Mouse (Mus musculus) heart, adult 2 months (tissue): ENCODE measurements around the gene Mrpl18. TPM values are rescaled to one million over a fixed set of nuclear protein-coding genes. Genes with fewer than 3 reads are reported as not detected.

Experiments
- DNase-seq, 2 experiments: peaks; one replicate each; pipeline ENCODE4 v3.0.0; 2021
- H3K27ac ChIP-seq: fragments of 200-600 bp; 2 replicates; pipeline ENCODE4 v1.8.1; 2022
- H3K27me3 ChIP-seq: fragments of 200-500 bp; 2 replicates; pipeline ENCODE4 v1.6.1; 2012; ENCODE audit warnings: mild to moderate bottlenecking, low read length, inconsistent platforms, mixed read lengths; ENCODE audit not compliant: control insufficient read depth, insufficient read depth
- H3K36me3 ChIP-seq: fragments of 200-500 bp; 2 replicates; pipeline ENCODE4 v1.6.1; 2012; ENCODE audit warnings: low read length, inconsistent platforms; ENCODE audit not compliant: control insufficient read depth, insufficient read depth
- H3K4me1 ChIP-seq: fragments of 200-500 bp; 2 replicates; pipeline ENCODE4 v1.6.1; 2011; ENCODE audit warnings: low read length; ENCODE audit not compliant: control insufficient read depth, insufficient read depth
- H3K4me3 ChIP-seq: fragments of 200-600 bp; 2 replicates; pipeline ENCODE4 v1.8.1; 2022
- H3K79me2 ChIP-seq: fragments of 200-500 bp; replicated peaks from 2 replicates; pipeline ENCODE4 v1.6.1; 2012; ENCODE audit warnings: mild to moderate bottlenecking, inconsistent platforms, low read length, moderate library complexity, mixed read lengths; ENCODE audit not compliant: control insufficient read depth, insufficient read depth
- H3K9ac ChIP-seq: fragments of 200-500 bp; 2 replicates; pipeline ENCODE4 v1.6.1; 2012; ENCODE audit warnings: low read depth, mild to moderate bottlenecking, control low read depth, inconsistent platforms, low read length, mixed read lengths
- CTCF ChIP-seq: fragments of 200-600 bp; IDR thresholded peaks from 2 replicates; pipeline ENCODE4 v1.8.1; 2022; ENCODE audit warnings: antibody characterized with exemption, mild to moderate bottlenecking, moderate library complexity
- EP300 ChIP-seq: fragments of 200-500 bp; IDR thresholded peaks from 2 replicates; pipeline ENCODE4 v1.6.1; 2011; ENCODE audit warnings: low read depth, low read length, control low read depth; ENCODE audit not compliant: insufficient read depth
- POLR2A ChIP-seq: fragments of 200-500 bp; IDR thresholded peaks from 2 replicates; pipeline ENCODE4 v1.6.1; 2011; ENCODE audit warnings: mild to moderate bottlenecking, low read depth, low read length, control low read depth; ENCODE audit not compliant: insufficient read depth
- WGBS: fragments of 180-500 bp; shearing (Covaris S2); methylation state at CpG from one replicate; pipeline ENCODE4 v1.1.7; 2018; 5-methylcytosine and 5-hydroxymethylcytosine counted together
- intact Hi-C: fragments of 180-260 bp; cut with DNase I; formaldehyde crosslinking; loops from one replicate; pipeline ENCODE4 v1.15.1; 2025
- microRNA-seq, 2 experiments: library from miRNA; unstranded; fragments of <30 nt; microRNA quantifications; one replicate each; pipeline ENCODE4 v1.2.0; 2021
- polyA plus RNA-seq: library from polyadenylated mRNA; depleted of rRNA; stranded (reverse); fragments of >200 nt; gene quantifications from 2 replicates; pipeline ENCODE4 v1.2.3, GENCODE M21; 2012; rRNA removed
- total RNA-seq, 2 experiments: library from RNA; stranded (reverse); gene quantifications; 2 replicates each; pipeline ENCODE4 v1.2.3; 2021

Gene Mrpl18
- total and polyA plus RNA-seq, 3 experiments, result 65.1 to 160 (median 151) TPM

GRCm38 (mm10) chr17:12865407-12865806 lies 50.7 kb downstream of the Mrpl18 start:
- TF ChIP-seq POLR2A (no peak), EP300 (no peak), CTCF (no peak)
- no peak for DNase-seq
- Histone ChIP-seq H3K36me3 (no peaks in the 10 kb centered on the region), H3K27ac (no peak overlapping the region), H3K79me2 (no peaks in the 10 kb centered on the region), H3K9ac (no peak overlapping the region), H3K27me3 (no peaks in the 10 kb centered on the region), H3K4me3 (no peak overlapping the region), H3K4me1 (no peaks in the 10 kb centered on the region; the same call in 1 of the 2 replicates)
- intact Hi-C loops, result loop anchor here (10.0 kb wide), 1 partner anchor 451 kb away; no protein-coding TSS in a partner anchor
- WGBS, result 58% methylated on average over 3 of the region's 3 CpGs

- no peak for DNase-seq
Measured at GRCm38 (mm10) chr17:12864111-12864510, 52.0 kb downstream of the Mrpl18 start.

More at GRCm38 (mm10) chr17:12864111-12864510, 52.0 kb downstream of the Mrpl18 start:
- TF ChIP-seq CTCF (no peak), POLR2A (no peak), EP300 (no peak)
- Histone ChIP-seq H3K36me3 (no peaks in the 10 kb centered on the region), H3K27ac (no peak overlapping the region), H3K4me3 (no peak overlapping the region), H3K79me2 (no peaks in the 10 kb centered on the region), H3K27me3 (no peaks in the 10 kb centered on the region), H3K4me1 (no peaks in the 10 kb centered on the region; the same call in 1 of the 2 replicates), H3K9ac (no peak overlapping the region)
- intact Hi-C loops, result loop anchor here (10.0 kb wide), 1 partner anchor 449 kb away; no protein-coding TSS in a partner anchor

Small RNA genes within 50 kb of the gene (microRNA-seq; reads per million reads assigned to microRNA genes)
- gene Gm24085, result 0 reads per million in 2 experiments

Other genes with a start within 250 kb of the Mrpl18 start
- 10 to 100 TPM in 1 of 2 experiments, 1 to 10 TPM in 1; 7.9 to 10.8 TPM for gene Slc22a1, start 240.5 kb downstream of the Mrpl18 start, total RNA-seq
- 2.7 and 9.0 TPM in 2 replicates for gene Slc22a1, start 240.5 kb downstream of the Mrpl18 start, polyA plus RNA-seq
- 100 to 1,000 TPM in 1 of 2 experiments, 10 to 100 TPM in 1; 98.9 to 116 TPM for gene Igf2r, start 146.7 kb downstream of the Mrpl18 start, total RNA-seq
- 34.0 and 53.7 TPM in 2 replicates for gene Igf2r, start 146.7 kb downstream of the Mrpl18 start, polyA plus RNA-seq
- gene Mas1, start 48.2 kb downstream of the Mrpl18 start, total RNA-seq, result 1 to 10 TPM in 1 of 2 experiments, under 1 TPM in 1; 0.68 to 1.6 TPM
- gene Mas1, start 48.2 kb downstream of the Mrpl18 start, polyA plus RNA-seq, result 1.0 and 4.6 TPM in 2 replicates
- gene Mrgprh, start 40.3 kb downstream of the Mrpl18 start, total RNA-seq, result 1 to 10 TPM; 5.6 to 5.7 TPM
- 9.2 and 17.1 TPM in 2 replicates for gene Mrgprh, start 40.3 kb downstream of the Mrpl18 start, polyA plus RNA-seq
- under 1 TPM; 0.42 to 0.93 TPM for gene Pnldc1, start 6.1 kb downstream of the Mrpl18 start, total RNA-seq
- gene Pnldc1, start 6.1 kb downstream of the Mrpl18 start, polyA plus RNA-seq, result 1.6 and 1.9 TPM in 2 replicates
- gene Tcp1, start 644 bp downstream of the Mrpl18 start, total RNA-seq, result 100 to 1,000 TPM; 176 to 196 TPM
- gene Tcp1, start 644 bp downstream of the Mrpl18 start, polyA plus RNA-seq, result 68.6 and 134 TPM in 2 replicates
- not detected for gene Acat3, start 24.3 kb upstream of the Mrpl18 start, total RNA-seq
- 0.32 and 0.33 TPM in 2 replicates for gene Acat3, start 24.3 kb upstream of the Mrpl18 start, polyA plus RNA-seq
- gene Acat2, start 44.4 kb upstream of the Mrpl18 start, total RNA-seq, result 1 to 10 TPM; 5.7 to 6.9 TPM
- gene Acat2, start 44.4 kb upstream of the Mrpl18 start, polyA plus RNA-seq, result 6.5 and 6.6 TPM in 2 replicates
- 10 to 100 TPM; 30.7 to 34.0 TPM for gene Wtap, start 77.8 kb upstream of the Mrpl18 start, total RNA-seq
- 12.3 and 24.2 TPM in 2 replicates for gene Wtap, start 77.8 kb upstream of the Mrpl18 start, polyA plus RNA-seq
- gene Sod2, start 90.5 kb upstream of the Mrpl18 start, total RNA-seq, result 1,000 to 10,000 TPM in 1 of 2 experiments, 100 to 1,000 TPM in 1; 961 to 1,111 TPM
- gene Sod2, start 90.5 kb upstream of the Mrpl18 start, polyA plus RNA-seq, result 895 and 1,105 TPM in 2 replicates
- under 1 TPM in 1 of 2 experiments, not detected in 1; 0.32 TPM for gene Gpr31b, start 136.0 kb upstream of the Mrpl18 start, total RNA-seq
- 0.31 TPM in 1 of 2 replicates, not detected in the other for gene Gpr31b, start 136.0 kb upstream of the Mrpl18 start, polyA plus RNA-seq
- gene Tcp10b, start 144.8 kb upstream of the Mrpl18 start, total RNA-seq, result not detected
- gene Tcp10b, start 144.8 kb upstream of the Mrpl18 start, polyA plus RNA-seq, result 0.06 and 0.09 TPM in 2 replicates
- gene Unc93a, start 215.5 kb upstream of the Mrpl18 start, total RNA-seq, result not detected
- gene Unc93a, start 215.5 kb upstream of the Mrpl18 start, polyA plus RNA-seq, result 0.06 TPM in 1 of 2 replicates, not detected in the other